Mouse (Mus musculus) cerebral cortex, adult 2 months (tissue): ENCODE data around the gene Irf2.

Experiments used
- WGBS: fragments of 180-500 bp; shearing (Covaris S2); methylation state at CpG from one replicate; pipeline ENCODE4 v1.1.7; 2018; 5-methylcytosine and 5-hydroxymethylcytosine counted together

Irf2 gene

DNA sequence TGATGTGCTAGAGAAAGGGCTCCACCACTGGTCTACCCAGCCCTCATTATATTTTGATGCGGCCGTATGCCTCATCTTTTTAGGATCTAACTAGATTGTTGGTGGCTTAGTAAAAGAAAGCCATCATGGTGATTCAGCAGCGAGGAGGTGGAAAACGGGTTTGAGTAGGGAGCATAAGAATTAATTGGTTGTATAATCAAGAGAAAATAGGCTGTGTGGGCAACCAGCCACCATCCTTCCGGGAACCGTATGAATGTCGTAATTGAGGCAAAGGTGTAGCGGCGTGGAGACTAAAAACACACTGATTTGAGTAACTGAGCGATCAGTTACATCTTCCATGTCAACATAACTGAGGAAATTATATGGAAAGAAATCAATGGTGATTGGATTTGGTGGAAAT, 101.3 kb downstream of the Irf2 start:
- 49% methylated on average over 10 of the region's 10 CpGs for WGBS

DNA sequence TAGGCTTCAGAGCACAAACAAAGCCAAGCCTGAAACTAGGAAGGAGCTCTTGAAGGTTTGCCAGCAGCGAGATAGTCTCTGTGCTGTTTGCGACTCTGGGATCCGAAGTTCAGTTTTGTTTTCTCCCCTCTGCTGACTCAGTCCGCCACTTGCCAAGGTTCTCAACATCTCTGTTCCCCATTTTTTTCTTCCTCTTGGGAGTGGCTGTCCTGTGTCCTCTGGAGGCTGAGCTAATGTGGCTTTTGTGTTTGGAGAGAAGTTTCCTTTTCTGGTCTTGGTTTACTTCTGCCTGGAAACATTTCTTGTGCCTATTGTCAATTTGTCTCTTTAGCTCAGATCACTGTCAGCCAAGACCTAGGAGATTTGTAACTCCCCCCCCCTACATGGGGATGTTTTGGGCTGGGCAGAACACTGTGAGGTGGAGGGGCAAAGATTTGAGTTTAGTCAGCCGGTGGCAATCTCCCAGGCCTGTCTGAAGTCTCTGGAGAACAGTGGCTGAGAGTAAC, 103.2 kb downstream of the Irf2 start:
- WGBS: 38% methylated on average over 5 of the region's 5 CpGs

DNA sequence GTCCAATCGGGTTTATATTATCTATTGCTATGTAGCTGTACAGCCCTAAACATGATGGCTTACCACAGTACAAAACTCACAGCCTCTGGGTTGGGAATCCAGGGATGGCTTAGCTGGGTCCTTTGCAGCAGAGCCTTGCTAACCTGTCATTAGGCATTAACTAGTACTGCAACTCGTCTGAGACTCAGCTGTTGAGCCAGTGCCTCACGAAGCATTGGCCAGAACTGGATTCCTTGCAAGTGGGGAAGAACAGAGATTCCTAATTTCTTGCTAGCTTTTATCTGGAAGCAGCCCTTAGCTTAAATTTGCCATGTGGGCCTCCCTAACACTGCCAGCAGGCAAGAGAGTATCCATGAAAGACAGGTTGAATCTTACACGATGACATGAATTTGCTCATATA, 104.3 kb downstream of the Irf2 start:
- 79% methylated on average over 4 of the region's 4 CpGs for WGBS

DNA sequence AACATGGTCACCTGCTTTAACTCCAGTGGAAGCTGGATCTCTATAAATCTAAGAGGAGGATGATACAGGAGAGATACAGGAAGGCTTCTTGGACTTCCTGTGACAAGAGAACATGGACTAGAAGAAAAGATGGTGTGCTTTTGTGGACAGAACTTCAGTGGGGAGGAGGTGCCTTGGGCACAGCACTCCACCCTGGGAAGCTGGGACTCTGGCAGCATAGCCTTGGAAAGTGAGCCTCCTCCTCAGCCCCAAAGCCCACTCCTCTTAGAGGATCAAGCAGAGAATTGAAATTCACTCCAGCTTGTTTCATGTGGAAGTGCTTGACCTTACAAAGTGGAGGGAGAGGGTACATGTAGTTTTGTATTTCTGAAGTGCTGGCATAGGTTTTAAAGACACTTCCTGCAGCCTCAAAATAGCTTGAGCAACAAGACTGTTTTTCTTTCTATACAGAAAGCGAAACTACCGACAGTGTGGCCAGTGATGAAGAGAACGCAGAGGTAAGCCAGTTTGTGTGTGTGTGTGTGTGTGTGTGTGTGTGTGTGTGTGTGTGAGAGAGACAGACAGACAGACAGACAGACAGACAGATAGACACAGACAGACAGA, 104.9 kb downstream of the Irf2 start:
- 59% methylated on average over 3 of the region's 3 CpGs for WGBS

DNA sequence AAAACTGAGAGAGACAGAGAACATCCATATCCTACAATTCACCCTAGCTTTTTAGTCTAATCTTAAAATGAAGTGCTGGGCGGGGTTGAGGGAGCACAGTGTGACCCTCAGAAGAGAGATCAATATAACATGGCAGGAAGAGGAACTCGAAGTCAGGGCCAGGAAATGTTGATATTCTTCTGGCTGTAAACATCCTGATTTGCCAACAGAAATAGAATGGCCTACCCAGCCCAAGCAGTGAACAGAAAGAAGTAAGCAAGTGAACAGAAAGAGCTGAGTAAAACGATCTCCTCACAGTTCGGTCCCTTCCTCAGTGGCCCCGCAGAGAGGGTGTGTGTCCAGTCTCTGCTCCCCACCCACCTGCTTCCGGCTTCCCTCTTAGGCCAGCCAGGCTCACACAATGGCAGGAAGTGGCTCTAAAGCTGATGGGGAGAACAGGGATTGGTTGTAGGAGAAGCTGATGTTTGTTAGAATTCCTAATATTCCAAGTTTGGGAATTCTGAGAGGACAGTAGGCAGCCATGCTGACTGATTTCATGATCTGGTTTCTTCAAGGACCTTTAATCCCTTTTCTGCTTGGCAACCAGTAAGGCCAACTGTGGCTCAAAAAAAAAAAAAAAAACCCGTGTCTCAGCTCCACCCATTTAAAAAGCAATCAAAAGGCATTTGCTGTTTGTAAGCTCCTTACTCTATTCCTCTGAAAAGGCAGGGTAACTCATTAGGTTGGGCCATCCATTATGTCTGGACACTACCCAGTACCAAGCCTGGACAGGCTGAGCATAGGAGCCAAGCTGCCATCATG, 105.6 kb downstream of the Irf2 start:
- 72% methylated on average over 7 of the region's 7 CpGs for WGBS

DNA sequence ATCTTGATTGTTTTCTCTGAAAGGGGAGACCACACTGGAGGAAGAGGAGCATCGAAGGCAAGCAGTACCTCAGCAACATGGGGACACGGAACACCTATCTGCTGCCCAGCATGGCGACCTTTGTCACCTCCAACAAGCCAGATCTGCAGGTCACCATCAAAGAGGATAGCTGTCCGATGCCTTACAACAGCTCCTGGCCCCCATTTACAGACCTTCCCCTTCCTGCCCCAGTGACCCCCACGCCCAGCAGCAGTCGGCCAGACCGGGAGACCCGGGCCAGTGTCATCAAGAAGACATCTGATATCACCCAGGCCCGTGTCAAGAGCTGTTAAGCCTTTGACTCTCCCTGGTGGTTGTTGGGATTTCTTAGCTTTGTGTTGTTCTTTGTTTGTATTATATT, 106.4 kb downstream of the Irf2 start:
- WGBS: 87% methylated on average over 9 of the region's 9 CpGs

DNA sequence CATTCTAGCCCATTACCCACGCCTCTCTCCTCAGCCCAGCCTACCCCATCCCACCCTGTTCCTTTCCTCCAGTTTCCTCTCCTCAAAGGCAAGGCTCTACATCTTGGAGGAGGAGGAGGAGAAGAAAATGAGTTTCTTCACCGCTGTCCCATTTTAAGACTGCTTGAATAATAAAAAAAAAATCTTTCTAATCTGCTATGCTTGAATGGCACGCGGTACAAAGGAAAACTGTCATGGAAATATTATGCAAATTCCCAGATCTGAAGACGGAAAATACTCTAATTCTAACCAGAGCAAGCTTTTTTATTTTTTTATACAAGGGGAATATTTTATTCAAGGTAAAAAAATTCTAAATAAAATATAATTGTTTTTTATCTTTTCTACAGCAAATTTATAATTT, 107.4 kb downstream of the Irf2 start:
- WGBS: 90% methylated on average over 5 of the region's 5 CpGs

DNA sequence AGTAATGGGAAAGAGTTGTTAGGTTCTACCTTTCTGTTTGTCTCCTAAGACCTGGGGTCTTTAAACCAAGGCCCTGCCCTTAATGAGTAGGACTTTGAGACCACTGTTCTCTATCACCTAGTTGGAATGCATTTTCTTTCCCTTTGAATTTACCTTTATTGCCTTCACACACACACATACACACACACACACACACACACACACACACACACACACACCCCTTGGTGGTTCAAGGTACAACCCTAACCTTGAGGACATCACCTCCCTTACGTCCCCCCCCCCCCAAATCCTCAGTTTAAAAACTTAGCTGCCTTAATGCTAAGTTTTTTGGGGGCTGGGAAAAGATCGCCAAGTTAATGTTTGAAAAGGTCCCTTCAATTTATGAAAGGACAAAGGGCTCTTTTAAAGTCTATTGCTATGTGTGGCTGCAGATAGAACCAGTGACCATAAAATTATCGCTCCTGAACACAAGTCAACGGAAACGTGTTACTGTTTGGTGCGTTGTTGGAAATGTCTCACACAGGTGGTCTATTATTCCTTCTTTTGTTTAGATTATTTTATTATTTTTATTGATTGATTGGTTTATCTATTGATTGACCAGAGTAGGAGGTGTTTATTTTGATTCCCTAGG, 108.6 kb downstream of the Irf2 start:
- 90% methylated on average over 6 of the region's 6 CpGs for WGBS

DNA sequence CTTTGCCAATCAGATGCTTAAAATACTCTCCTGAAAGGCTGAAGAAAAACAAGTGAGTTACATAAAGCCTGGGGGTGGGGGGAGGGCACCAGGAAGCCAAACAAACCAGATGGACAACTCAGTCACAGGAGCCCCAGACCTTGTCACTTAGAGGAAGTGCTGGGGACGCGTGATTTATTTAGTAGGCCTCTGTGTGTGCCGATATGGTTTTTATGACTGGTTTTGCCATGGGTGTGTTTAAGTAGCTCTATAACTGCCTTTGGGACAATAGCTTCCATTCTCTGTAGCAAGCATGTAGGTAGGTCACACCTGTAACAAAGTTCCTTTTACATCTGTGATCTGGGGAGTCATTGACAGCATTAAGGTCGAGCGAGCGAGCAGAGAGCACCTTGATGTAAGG, 109.4 kb downstream of the Irf2 start:
- 84% methylated on average over 6 of the region's 6 CpGs for WGBS

DNA sequence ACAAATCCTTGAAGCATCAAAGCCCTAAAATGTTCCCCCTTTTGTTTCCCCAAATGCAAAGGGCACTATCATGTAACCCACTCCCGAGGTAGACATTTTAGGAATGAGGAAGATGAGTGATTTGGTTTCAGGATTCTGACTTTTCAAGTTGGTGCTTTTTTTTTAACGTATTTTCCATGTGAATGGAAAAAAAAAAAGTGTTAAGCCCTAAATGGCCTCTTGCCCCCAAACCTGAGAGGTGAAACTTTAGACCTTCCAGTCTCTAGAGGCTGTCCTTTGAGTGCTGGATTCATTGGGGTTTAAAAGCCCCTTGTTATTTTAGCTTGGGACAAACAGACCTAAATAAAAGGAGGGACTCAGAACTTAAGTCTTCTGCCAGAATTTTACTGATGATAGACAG, 109.9 kb downstream of the Irf2 start:
- WGBS: 64% methylated on average over 2 of the region's 2 CpGs

DNA sequence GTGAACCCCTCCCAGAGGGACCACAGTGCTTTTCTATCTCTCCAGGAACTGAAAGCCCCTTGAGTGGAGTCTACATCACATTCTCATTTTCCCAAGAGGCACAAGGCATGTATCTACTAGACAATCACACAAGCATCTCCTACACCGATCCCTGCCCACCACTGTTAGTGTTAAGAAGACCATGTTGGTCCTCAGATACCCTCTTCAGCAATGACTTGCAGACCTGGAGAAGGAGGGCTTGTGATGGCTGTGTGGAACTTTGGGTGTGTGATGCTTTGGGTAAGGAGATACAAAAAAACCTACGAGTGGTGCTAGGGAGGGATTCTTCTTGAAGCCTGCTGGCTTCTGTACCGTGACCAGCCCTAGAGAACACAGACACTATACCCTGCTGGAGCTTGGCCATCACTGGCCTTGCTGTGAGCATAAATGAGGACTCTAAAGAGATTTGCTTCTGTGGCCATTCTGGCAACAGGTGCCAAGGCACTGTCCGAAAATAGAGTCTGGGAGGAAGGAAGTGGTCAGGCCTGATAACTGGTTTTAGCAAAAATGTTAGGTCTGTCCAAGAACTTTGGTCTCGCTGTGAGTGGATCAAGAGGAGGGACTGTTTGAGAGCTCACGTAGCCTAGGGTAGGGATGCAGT, 110.8 kb downstream of the Irf2 start:
- WGBS: 79% methylated on average over 6 of the region's 6 CpGs

DNA sequence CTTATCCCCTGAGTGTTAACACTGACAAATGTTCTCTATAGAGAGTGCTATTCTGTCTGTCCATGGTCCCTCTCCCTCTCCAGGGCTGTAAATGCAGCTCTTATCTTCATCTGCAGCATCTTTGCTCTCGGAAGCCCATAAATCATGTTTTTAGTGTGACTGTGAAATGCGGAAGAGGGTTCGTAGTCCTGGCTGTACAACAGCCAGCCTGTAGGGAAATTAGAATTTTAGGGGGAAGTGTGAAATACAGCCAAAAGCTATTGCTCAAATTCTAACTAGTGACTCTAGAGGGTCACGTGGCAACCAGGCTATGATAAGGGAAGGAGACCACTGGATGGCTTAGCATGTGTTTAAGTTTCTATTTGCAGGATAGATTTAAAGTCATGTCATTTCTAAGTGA, 112.0 kb downstream of the Irf2 start:
- WGBS: 76% methylated on average over 4 of the region's 4 CpGs

DNA sequence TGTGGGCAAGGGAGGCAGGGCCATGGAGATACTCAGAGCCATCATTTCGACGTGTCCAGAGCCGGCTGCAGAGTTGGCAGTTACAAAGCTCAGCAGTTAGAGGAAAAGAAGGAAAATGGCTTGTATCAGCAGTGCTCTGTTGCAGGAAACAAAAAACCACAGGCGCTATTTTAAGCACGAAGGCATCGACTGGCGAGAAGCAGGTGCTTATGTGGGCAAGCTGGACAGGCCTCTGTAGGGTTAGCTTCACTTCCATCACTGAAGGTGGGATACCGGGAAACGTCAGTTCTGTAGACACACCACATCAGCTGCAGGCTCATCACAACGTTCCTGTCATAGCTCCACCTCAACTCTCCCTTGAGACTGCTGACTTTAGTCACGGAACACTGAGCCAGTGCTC, 112.8 kb downstream of the Irf2 start:
- 55% methylated on average over 11 of the region's 11 CpGs for WGBS

DNA sequence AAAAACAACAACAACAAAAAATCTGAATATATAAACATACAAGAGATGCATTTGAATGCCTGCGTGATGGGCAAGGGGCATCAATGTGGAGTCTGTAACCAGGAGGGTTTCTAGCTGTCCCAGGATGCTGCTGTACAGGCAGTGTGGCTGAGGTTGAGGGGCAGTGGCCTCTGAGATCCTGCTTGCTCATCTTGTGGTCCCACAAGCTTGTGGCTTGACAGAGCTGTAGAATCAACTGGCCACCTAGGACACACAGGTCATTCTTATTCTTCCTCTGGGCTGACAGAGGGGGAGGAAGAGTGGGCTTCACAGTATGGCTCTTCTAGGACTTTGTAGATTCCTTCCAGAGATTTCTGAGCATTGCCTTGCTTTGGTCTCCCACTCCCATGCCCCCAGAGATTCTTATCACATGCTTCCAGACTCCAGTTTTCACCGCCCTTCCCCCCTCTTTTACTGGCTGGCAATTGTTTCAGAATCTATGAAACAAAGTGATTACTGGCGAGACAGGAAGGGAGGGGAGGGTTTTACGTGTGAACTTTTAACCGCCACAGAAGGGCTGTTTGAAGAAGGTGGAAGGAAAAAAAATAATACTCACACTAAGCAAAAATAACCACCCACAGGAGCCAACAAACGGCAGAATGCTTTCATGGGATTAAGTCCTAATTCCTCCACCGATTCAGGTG, 119.8 kb downstream of the Irf2 start:
- WGBS: 50% methylated on average over 7 of the region's 7 CpGs

DNA sequence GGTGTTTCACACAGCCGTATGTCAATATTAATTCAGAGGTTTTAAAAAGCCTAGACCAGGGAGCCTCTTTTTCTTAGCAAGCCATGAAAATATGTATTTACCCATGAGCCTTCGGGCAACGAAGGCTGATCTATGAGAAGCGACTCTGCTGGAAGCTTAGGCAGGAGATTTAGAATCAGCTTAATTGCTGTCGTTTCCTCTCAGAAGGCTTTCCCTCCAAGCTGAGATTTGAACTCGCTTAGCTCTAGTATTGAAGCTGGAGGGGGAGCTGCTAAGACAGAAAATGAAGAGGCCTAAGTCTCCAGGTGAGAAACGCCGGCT, 120.3 kb downstream of the Irf2 start:
- WGBS: 56% methylated on average over 8 of the region's 8 CpGs

DNA sequence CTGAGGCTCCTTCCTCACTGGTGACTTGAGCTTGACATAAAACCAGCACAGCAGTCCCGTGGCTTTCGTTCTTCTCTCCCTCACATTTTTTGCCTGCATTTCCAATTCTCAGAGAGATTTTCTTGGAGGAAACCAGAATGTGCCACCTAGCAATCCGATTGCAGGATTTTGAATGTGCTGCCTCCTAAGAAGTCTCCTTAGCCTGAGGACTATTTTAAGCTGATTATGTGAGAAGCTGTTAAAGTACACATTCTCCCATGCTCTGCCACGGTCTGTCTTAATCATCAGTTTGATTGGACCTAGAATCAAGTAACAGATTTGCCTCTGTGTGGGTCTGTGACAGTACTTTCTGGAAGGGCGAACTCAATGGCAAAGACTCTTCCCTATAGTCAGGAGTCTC, 123.0 kb downstream of the Irf2 start:
- WGBS: 69% methylated on average over 5 of the region's 5 CpGs

DNA sequence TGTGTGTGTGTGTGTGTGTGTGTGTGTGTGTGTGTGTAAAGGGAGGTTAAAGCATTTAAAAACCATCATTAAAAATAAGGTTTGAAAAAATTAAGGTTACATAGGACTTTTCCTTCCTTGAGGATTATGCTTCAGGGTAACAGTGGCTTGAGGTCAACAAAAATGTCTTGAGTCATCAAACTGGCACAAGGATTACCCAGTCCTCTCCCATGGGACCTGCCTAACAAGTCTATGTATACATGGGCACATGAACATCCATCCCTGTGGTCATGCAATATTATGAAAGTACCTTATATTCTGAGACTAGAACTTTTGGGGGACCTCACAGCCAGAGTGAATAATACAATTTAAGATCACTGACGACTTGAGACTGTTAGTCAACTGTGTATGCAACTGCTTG, 125.9 kb downstream of the Irf2 start:
- 86% methylated on average over 1 of the region's 1 CpGs for WGBS

DNA sequence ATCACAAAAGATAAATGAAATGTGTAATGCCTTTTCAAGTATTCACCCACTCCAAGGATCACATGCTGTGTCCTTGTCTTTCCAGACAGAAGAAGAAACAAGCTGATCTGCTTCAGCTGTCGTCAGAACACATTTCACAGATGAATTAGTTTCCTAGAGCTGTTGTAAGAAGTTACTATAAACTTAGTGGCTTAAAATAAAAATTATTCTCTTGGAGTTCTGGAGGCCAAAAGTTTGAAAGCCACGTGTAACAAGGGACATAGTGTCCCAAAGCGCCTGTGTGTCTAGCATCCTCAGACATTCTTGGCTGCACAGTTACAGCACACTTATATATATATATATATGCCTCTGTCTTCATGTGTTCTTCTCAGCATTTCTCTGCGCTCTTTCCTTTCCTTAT, 127.9 kb downstream of the Irf2 start:
- 65% methylated on average over 4 of the region's 4 CpGs for WGBS

DNA sequence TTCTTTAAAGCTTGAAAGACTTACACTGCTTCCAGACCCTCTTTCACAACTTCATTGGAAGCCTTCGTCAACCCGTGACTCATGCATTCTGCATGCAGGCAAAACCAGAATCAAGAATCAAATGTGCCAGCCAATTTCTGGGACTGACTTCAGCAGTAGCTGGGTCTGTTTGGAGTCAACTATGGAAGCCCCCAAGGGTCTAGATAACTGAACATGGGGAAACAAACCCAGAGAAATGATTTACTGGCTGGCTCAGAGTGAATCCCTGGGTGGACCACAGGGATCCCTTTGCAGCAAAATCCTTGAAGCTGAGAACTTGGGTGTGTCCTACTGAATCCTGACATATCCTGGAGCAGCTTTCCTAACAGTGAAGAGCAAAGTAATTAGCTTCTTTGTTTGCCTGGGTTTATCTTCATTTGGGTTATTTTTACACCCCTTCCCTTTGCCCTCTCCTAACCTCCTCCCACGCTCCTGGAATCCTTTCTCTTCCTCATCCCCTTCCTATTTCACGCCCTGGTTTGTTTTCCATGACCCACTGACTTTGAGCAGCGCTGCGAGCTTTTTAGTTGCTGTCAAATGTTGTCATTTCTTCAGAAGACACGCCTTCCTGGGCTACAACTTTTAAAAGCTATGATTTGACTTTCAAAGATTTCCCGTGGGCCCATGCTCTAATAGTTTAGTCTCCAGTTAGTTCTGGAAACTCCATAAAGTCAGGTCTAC, 129.0 kb downstream of the Irf2 start:
- 64% methylated on average over 8 of the region's 8 CpGs for WGBS

DNA sequence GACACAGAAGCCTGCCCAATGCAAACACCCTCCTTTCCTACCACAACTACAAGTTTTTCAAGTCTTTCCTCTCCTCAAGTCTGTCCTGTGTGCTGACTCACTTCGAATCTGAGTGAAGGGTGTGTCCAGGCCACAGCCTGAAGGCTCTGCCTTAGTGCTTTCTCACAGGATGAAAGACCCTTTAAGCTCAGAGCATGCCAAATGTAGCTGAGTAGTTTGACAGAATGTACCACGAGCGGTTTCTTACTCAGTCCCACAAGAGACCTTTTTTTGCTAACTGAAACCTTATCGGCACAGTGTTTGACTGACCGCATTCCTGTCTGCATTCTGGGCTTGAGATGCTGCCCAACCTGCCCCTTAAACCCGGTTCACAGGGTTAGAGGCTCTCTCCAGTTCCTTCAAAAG, 130.0 kb downstream of the Irf2 start:
- 86% methylated on average over 6 of the region's 6 CpGs for WGBS

DNA sequence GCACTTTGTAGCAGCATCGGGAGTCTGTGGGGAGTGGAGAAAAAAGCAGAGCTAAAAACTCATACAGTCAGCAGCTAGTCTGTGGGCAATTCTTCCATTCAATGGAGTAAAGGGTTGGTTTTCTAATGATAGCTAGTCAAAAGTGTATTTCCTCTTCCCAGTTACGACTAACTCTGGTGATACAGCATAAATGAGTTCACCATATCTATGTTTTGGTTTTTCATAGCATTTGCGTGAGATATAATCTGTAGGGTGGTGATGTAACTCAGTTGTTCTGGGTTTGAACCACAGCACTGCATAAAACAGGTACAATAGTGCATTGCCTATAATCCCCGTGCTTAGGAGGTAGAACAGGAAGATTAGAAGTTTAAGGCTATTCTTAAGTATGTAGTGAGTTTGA, 131.6 kb downstream of the Irf2 start:
- 79% methylated on average over 4 of the region's 4 CpGs for WGBS
